Mouse (Mus musculus) liver, embryonic 12.5 days (tissue): ENCODE data around the gene 4921504E06Rik. TPM values are rescaled to one million over a fixed set of nuclear protein-coding genes. Genes with fewer than 3 reads are reported as not detected.

Experiments
- ATAC-seq: fragments of 200-750 bp; cut with Nextera tagmentation; 2 replicates; pipeline ENCODE4 v1.8.0; 2017; ENCODE audit warnings: moderate number of reproducible peaks, mild to moderate bottlenecking, moderate library complexity
- H3K27ac ChIP-seq: fragments of 300-500 bp; sonication (generic); 2 replicates; pipeline ENCODE4 v1.5.1; 2016; ENCODE audit warnings: mild to moderate bottlenecking
- H3K27me3 ChIP-seq: fragments of 300-500 bp; sonication (generic); replicated peaks from 2 replicates; pipeline ENCODE4 v1.6.1; 2016; ENCODE audit warnings: mild to moderate bottlenecking, moderate library complexity
- H3K36me3 ChIP-seq: fragments of 300-500 bp; sonication (generic); 2 replicates; pipeline ENCODE4 v1.6.1; 2016; ENCODE audit warnings: mild to moderate bottlenecking, moderate library complexity
- H3K4me1 ChIP-seq: fragments of 300-500 bp; sonication (generic); 2 replicates; pipeline ENCODE4 v1.6.1; 2016
- H3K4me2 ChIP-seq: fragments of 300-500 bp; sonication (generic); 2 replicates; pipeline ENCODE4 v1.6.1; 2016; ENCODE audit warnings: mild to moderate bottlenecking, moderate library complexity
- H3K4me3 ChIP-seq: fragments of 300-500 bp; sonication (generic); 2 replicates; pipeline ENCODE4 v1.5.1; 2016; ENCODE audit warnings: mild to moderate bottlenecking, moderate library complexity
- H3K9ac ChIP-seq: fragments of 300-500 bp; sonication (generic); 2 replicates; pipeline ENCODE4 v1.6.1; 2016; ENCODE audit warnings: mild to moderate bottlenecking, moderate library complexity
- H3K9me3 ChIP-seq: fragments of 300-500 bp; sonication (generic); replicated peaks from 2 replicates; pipeline ENCODE4 v1.6.1; 2016; ENCODE audit warnings: mild to moderate bottlenecking, moderate library complexity
- WGBS: fragments of 180-500 bp; shearing (Covaris S2); methylation state at CpG from one replicate; pipeline ENCODE4 v1.1.7; 2016; ENCODE audit not compliant: insufficient replicate concordance; 5-methylcytosine and 5-hydroxymethylcytosine counted together
- polyA plus RNA-seq: library from polyadenylated mRNA; unstranded; fragments of >200 nt; fragmentation: Nextera tagmentation; extraction: Ambion mirVana; gene quantifications from 2 replicates; pipeline ENCODE4 v1.2.1, GENCODE M21; 2016

The 4921504E06Rik gene
- polyA plus RNA-seq, 1 experiment from 2014 or later: not detected

GRCm38 (mm10) chr2:19431614-19432323 is 121.9 kb downstream of the 4921504E06Rik start:
- Histone ChIP-seq H3K4me2 (no peak overlapping the region), H3K36me3 (no peaks in the 10 kb centered on the region), H3K9me3 (no peaks in the 10 kb centered on the region), H3K4me3 (no peak overlapping the region), H3K27me3 (peaks cover 83% of the 10 kb centered on the region), H3K27ac (no peak overlapping the region), H3K9ac (no peak overlapping the region), H3K4me1 (no peaks in the 10 kb centered on the region)
- WGBS: 6% methylated on average over 41 of the region's 41 CpGs
- ATAC-seq: no peak

- no peaks in the 10 kb centered on the region for H3K9me3 ChIP-seq
- no peak for ATAC-seq
- H3K27ac ChIP-seq: no peak overlapping the region
- no peaks in the 10 kb centered on the region for H3K36me3 ChIP-seq
- H3K9ac ChIP-seq: no peak overlapping the region
- no peak overlapping the region for H3K4me2 ChIP-seq
- 4% methylated on average over 18 of the region's 18 CpGs for WGBS
- no peak overlapping the region for H3K4me3 ChIP-seq
- no peaks in the 10 kb centered on the region for H3K4me1 ChIP-seq
- H3K27me3 ChIP-seq: peaks cover 86% of the 10 kb centered on the region
These were observed 122.5 kb downstream of the 4921504E06Rik start for GRCm38 (mm10) chr2:19431186-19431585.

- peaks cover 81% of the 10 kb centered on the region for H3K27me3 ChIP-seq
These were observed 123.0 kb downstream of the 4921504E06Rik start for GRCm38 (mm10) chr2:19430746-19431145.

GRCm38 (mm10) chr2:19429691-19430690 is 123.7 kb downstream of the 4921504E06Rik start:
- no peaks in the 10 kb centered on the region for H3K4me1 ChIP-seq
- 8% methylated on average over 31 of the region's 31 CpGs for WGBS
- H3K36me3 ChIP-seq: no peaks in the 10 kb centered on the region
- no peak overlapping the region for H3K4me2 ChIP-seq
- no peak overlapping the region for H3K9ac ChIP-seq
- no peak overlapping the region for H3K27ac ChIP-seq
- H3K4me3 ChIP-seq: no peak overlapping the region
- H3K9me3 ChIP-seq: no peaks in the 10 kb centered on the region
- H3K27me3 ChIP-seq: peaks cover 80% of the 10 kb centered on the region
- ATAC-seq: no peak

More at GRCm38 (mm10) chr2:19430746-19431145, 123.0 kb downstream of the 4921504E06Rik start:
- Histone ChIP-seq H3K4me3 (peak overlapping the region; percentile 11; the same call in 1 of the 2 replicates), H3K4me1 (no peaks in the 10 kb centered on the region), H3K9me3 (no peaks in the 10 kb centered on the region), H3K4me2 (no peak overlapping the region; the same call in 1 of the 2 replicates), H3K9ac (no peak overlapping the region), H3K27ac (no peak overlapping the region), H3K36me3 (no peaks in the 10 kb centered on the region)
- ATAC-seq: no peak
- WGBS: 2% methylated on average over 33 of the region's 33 CpGs

- Histone ChIP-seq H3K9ac (no peak overlapping the region), H3K4me3 (no peak overlapping the region), H3K4me1 (no peaks in the 10 kb centered on the region), H3K36me3 (no peaks in the 10 kb centered on the region), H3K9me3 (no peaks in the 10 kb centered on the region), H3K27ac (no peak overlapping the region), H3K4me2 (no peak overlapping the region), H3K27me3 (peaks cover 71% of the 10 kb centered on the region)
- ATAC-seq: no peak
- WGBS: 9% methylated on average over 10 of the region's 10 CpGs
These were observed 124.7 kb downstream of the 4921504E06Rik start for GRCm38 (mm10) chr2:19429031-19429430.

GRCm38 (mm10) chr2:19423086-19423485 is 130.6 kb downstream of the 4921504E06Rik start:
- Histone ChIP-seq H3K27ac (no peak overlapping the region), H3K4me1 (no peaks in the 10 kb centered on the region), H3K9ac (no peak overlapping the region), H3K36me3 (no peaks in the 10 kb centered on the region), H3K9me3 (no peaks in the 10 kb centered on the region), H3K4me3 (no peak overlapping the region), H3K4me2 (no peak overlapping the region), H3K27me3 (peaks cover 17% of the 10 kb centered on the region)
- 72% methylated on average over 6 of the region's 6 CpGs for WGBS
- no peak for ATAC-seq

- no peak overlapping the region for H3K4me3 ChIP-seq
- no peak overlapping the region for H3K4me2 ChIP-seq
- peaks cover 11% of the 10 kb centered on the region for H3K27me3 ChIP-seq
- H3K4me1 ChIP-seq: no peaks in the 10 kb centered on the region
- no peak for ATAC-seq
- no peak overlapping the region for H3K27ac ChIP-seq
- H3K36me3 ChIP-seq: no peaks in the 10 kb centered on the region
- H3K9ac ChIP-seq: no peak overlapping the region
- no peaks in the 10 kb centered on the region for H3K9me3 ChIP-seq
These were observed 131.5 kb downstream of the 4921504E06Rik start for GRCm38 (mm10) chr2:19422226-19422625.

- Histone ChIP-seq H3K4me2 (no peak overlapping the region), H3K36me3 (no peaks in the 10 kb centered on the region), H3K4me3 (no peak overlapping the region), H3K27me3 (peaks cover 10% of the 10 kb centered on the region; the same call in 1 of the 2 replicates), H3K9me3 (no peaks in the 10 kb centered on the region), H3K9ac (no peak overlapping the region), H3K4me1 (peaks cover 1% of the 10 kb centered on the region), H3K27ac (no peak overlapping the region)
- WGBS: 40% methylated on average over 1 of the region's 1 CpGs
- no peak for ATAC-seq
These were observed 133.9 kb downstream of the 4921504E06Rik start for GRCm38 (mm10) chr2:19419686-19420345.

GRCm38 (mm10) chr2:19416066-19416465 is 137.6 kb downstream of the 4921504E06Rik start:
- ATAC-seq: no peak
- peaks cover 24% of the 10 kb centered on the region; the same call in 1 of the 2 replicates for H3K27me3 ChIP-seq
- 46% methylated on average over 6 of the region's 6 CpGs for WGBS
- no peak overlapping the region for H3K4me2 ChIP-seq
- no peaks in the 10 kb centered on the region for H3K36me3 ChIP-seq
- H3K4me3 ChIP-seq: no peak overlapping the region
- no peak overlapping the region for H3K27ac ChIP-seq
- peaks cover 6% of the 10 kb centered on the region for H3K4me1 ChIP-seq
- no peaks in the 10 kb centered on the region for H3K9me3 ChIP-seq
- no peak overlapping the region for H3K9ac ChIP-seq

GRCm38 (mm10) chr2:19415063-19415521 is 138.6 kb downstream of the 4921504E06Rik start:
- Histone ChIP-seq H3K9ac (no peak overlapping the region), H3K4me3 (peak overlapping the region; percentile 27), H3K9me3 (no peaks in the 10 kb centered on the region), H3K36me3 (no peaks in the 10 kb centered on the region), H3K4me2 (peak overlapping the region; percentile 53), H3K4me1 (peaks cover 6% of the 10 kb centered on the region), H3K27ac (no peak overlapping the region), H3K27me3 (peaks cover 24% of the 10 kb centered on the region; the same call in 1 of the 2 replicates)
- 0% methylated on average over 6 of the region's 6 CpGs for WGBS
- no peak for ATAC-seq

- 16% methylated on average over 19 of the region's 19 CpGs for WGBS
- no peak for ATAC-seq
- Histone ChIP-seq H3K27ac (no peak overlapping the region), H3K9ac (no peak overlapping the region), H3K36me3 (no peaks in the 10 kb centered on the region), H3K4me3 (peak overlapping the region; percentile 27), H3K27me3 (peaks cover 24% of the 10 kb centered on the region; the same call in 1 of the 2 replicates), H3K9me3 (no peaks in the 10 kb centered on the region), H3K4me1 (peaks cover 6% of the 10 kb centered on the region), H3K4me2 (peak overlapping the region; percentile 53)
These were observed 139.3 kb downstream of the 4921504E06Rik start for GRCm38 (mm10) chr2:19414222-19414965.
